ENCODE assay signal across 10 mouse cellular contexts in the genomic region with DNA sequence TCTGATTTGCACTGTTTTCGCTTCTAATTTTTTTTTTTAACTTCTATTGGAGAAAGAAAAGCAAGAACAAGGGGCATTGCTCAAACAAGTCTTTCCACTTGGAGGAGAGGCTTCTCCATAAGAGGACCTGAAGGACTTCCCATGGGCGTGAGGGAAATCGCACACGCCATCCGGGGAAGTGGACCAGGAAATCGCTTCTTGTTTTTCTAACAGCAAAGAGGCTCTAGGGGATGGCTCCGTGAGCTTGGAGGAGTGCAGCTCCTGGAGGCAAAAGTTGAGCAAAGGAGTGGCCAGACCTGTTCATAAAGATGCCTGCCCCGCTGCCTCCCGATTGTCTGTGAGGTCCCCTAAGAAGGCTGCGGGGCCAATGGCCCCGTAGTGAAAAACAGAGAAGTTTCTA. TPM values are rescaled to one million over a fixed set of nuclear protein-coding genes. Genes with fewer than 3 reads are reported as not detected.
DNase-seq lines count a peak whose midpoint lies in the region; ATAC-seq and TF ChIP-seq lines count a peak whose summit lies in the region.
"Had no signal": no experiment of that assay in that cellular context is flagged by ENCODE, and none has a peak within 500 bp of the region (broad histone marks: within the 10 kb centered on the region; RNA-seq: fewer than 3 reads in every experiment).

No protein-coding gene starts in this region.

- no peak for TF ChIP-seq EP300 in liver, postnatal 0 days (IDR thresholded peaks at IDR 0.05; ENCODE audit: low read depth)
- no peak for TF ChIP-seq EP300 in stomach, postnatal 0 days (optimal IDR thresholded peaks at IDR 0.05)

- no peaks in the 10 kb centered on the region for H3K27me3 ChIP-seq in liver, postnatal 0 days (ENCODE audit: insufficient read depth, low read length)
- no peaks in the 10 kb centered on the region for H3K27me3 ChIP-seq in liver, embryonic 11.5 days (replicated peaks; ENCODE audit: control insufficient read depth, insufficient read depth, low read length)
- no peaks in the 10 kb centered on the region for H3K27me3 ChIP-seq in heart, embryonic 13.5 days (replicated peaks)
- no peaks in the 10 kb centered on the region for H3K27me3 ChIP-seq in stomach, postnatal 0 days (ENCODE audit: control insufficient read depth, insufficient read depth, low read length)

- no peak for DNase-seq in liver, postnatal 0 days
- no peak for DNase-seq in liver, embryonic 11.5 days (ENCODE audit: low spot score)
- DNase-seq in lung, adult 18-20 months: peak; percentile 71 to 80
- no peak for DNase-seq in stomach, postnatal 0 days (ENCODE audit: low spot score)
- no peak for DNase-seq in neural tube, embryonic 10.5 days (ENCODE audit: extremely low spot score, low spot score)
- no peak for DNase-seq in layer of hippocampus, adult 8-10 months (ENCODE audit: low spot score in 2 of 2)
- DNase-seq: embryo, embryonic 11 days; retina, postnatal 1 day had no signal

- H3K9ac ChIP-seq in liver, postnatal 0 days (replicated peaks): no peak overlapping the region
- H3K9ac ChIP-seq in liver, embryonic 11.5 days (ENCODE audit: low read depth, low read length): no peak overlapping the region
- H3K9ac ChIP-seq in heart, embryonic 13.5 days: peak overlapping the region; percentile 33
- H3K9ac ChIP-seq in stomach, postnatal 0 days (ENCODE audit: low read length): no peak overlapping the region

- no peak for TF ChIP-seq CTCF in liver, postnatal 0 days (IDR thresholded peaks at IDR 0.05; ENCODE audit: low read depth)
- no peak for TF ChIP-seq CTCF in stomach, postnatal 0 days (IDR thresholded peaks at IDR 0.05; ENCODE audit: low read depth)

- no peaks in the 10 kb centered on the region for H3K9me3 ChIP-seq in liver, postnatal 0 days (ENCODE audit: low read length)
- H3K9me3 ChIP-seq in liver, embryonic 11.5 days (ENCODE audit: control insufficient read depth, low read length): no peaks in the 10 kb centered on the region
- H3K9me3 ChIP-seq in heart, embryonic 13.5 days: no peaks in the 10 kb centered on the region
- no peaks in the 10 kb centered on the region for H3K9me3 ChIP-seq in stomach, postnatal 0 days (ENCODE audit: control insufficient read depth, low read length)

- no peak overlapping the region for H3K4me2 ChIP-seq in liver, postnatal 0 days (ENCODE audit: low read depth, low read length)
- no peak overlapping the region for H3K4me2 ChIP-seq in liver, embryonic 11.5 days
- H3K4me2 ChIP-seq in heart, embryonic 13.5 days: peak overlapping the region; percentile 47
- no peak overlapping the region; the same call in 1 of the 2 replicates for H3K4me2 ChIP-seq in stomach, postnatal 0 days (replicated peaks; ENCODE audit: low read depth)

- no peak overlapping the region for H3K4me3 ChIP-seq in liver, postnatal 0 days (ENCODE audit: low read depth, low read length)
- H3K4me3 ChIP-seq in liver, embryonic 11.5 days (ENCODE audit: low read depth, low read length): no peak overlapping the region
- peak overlapping the region; percentile 37 for H3K4me3 ChIP-seq in heart, embryonic 13.5 days
- peak overlapping the region; percentile 16; the same call in 1 of the 2 replicates for H3K4me3 ChIP-seq in stomach, postnatal 0 days (ENCODE audit: low read depth, low read length)

- ATAC-seq in liver, postnatal 0 days: no peak
- ATAC-seq in liver, embryonic 11.5 days (replicated peaks; ENCODE audit: low FRiP score): no peak
- no peak for ATAC-seq in heart, embryonic 13.5 days (ENCODE audit: extremely low read depth, insufficient number of reproducible peaks, low FRiP score, low TSS enrichment)
- ATAC-seq in stomach, postnatal 0 days (ENCODE audit: low FRiP score, low TSS enrichment): no peak

- H3K36me3 ChIP-seq in liver, postnatal 0 days (replicated peaks; ENCODE audit: insufficient read depth, low read length): no peaks in the 10 kb centered on the region
- H3K36me3 ChIP-seq in liver, embryonic 11.5 days (ENCODE audit: control insufficient read depth, insufficient read depth, low read length): no peaks in the 10 kb centered on the region
- no peaks in the 10 kb centered on the region for H3K36me3 ChIP-seq in heart, embryonic 13.5 days
- no peaks in the 10 kb centered on the region for H3K36me3 ChIP-seq in stomach, postnatal 0 days (ENCODE audit: control insufficient read depth, insufficient read depth, low read length)
- H3K36me3 ChIP-seq: G1E had no signal

- WGBS in liver, postnatal 0 days (ENCODE audit: insufficient replicate concordance): 78% methylated on average over 11 of the region's 11 CpGs
- 84% methylated on average over 11 of the region's 11 CpGs for WGBS in liver, embryonic 11.5 days
- WGBS in heart, embryonic 13.5 days: 68% methylated on average over 11 of the region's 11 CpGs
- 74% methylated on average over 11 of the region's 11 CpGs for WGBS in stomach, postnatal 0 days

- peaks cover 6% of the 10 kb centered on the region; the same call in 1 of the 2 replicates for H3K4me1 ChIP-seq in liver, postnatal 0 days (ENCODE audit: insufficient read depth)
- 0 out of 2 replicates have a peak, but pooled peaks cover 4% of the 10 kb centered on the region for H3K4me1 ChIP-seq in liver, embryonic 11.5 days (replicated peaks; ENCODE audit: control insufficient read depth, insufficient read depth, low read length)
- H3K4me1 ChIP-seq in heart, embryonic 13.5 days: peaks cover 24% of the 10 kb centered on the region
- no peaks in the 10 kb centered on the region for H3K4me1 ChIP-seq in stomach, postnatal 0 days (replicated peaks; ENCODE audit: control insufficient read depth, insufficient read depth)

- peak overlapping the region; percentile 5; the same call in 1 of the 2 replicates for H3K27ac ChIP-seq in liver, postnatal 0 days (ENCODE audit: low read depth)
- H3K27ac ChIP-seq in liver, embryonic 11.5 days (ENCODE audit: low read depth, low read length): no peak overlapping the region
- H3K27ac ChIP-seq in heart, embryonic 13.5 days (replicated peaks): peak overlapping the region; percentile 50
- no peak overlapping the region for H3K27ac ChIP-seq in stomach, postnatal 0 days (replicated peaks)

RNA-seq across cellular contexts. Expression of a gene that starts 29.0 kb away (rescaled TPM):
- polyA plus RNA-seq in liver, postnatal 0 days (2015; fragmentation: Nextera tagmentation; extraction: Ambion mirVana): 2.5 and 3.5 TPM in 2 replicates
- 9.3 and 9.4 TPM in 2 replicates for polyA plus RNA-seq in liver, embryonic 11.5 days (2014; fragmentation: Nextera tagmentation; extraction: Ambion mirVana)
- 17.4 and 18.7 TPM in 2 replicates for polyA plus RNA-seq in heart, embryonic 13.5 days (2015; fragmentation: Nextera tagmentation; extraction: Ambion mirVana)
- polyA plus RNA-seq in stomach, postnatal 0 days (2015; fragmentation: Nextera tagmentation; extraction: Ambion mirVana): 3.2 and 3.6 TPM in 2 replicates
- total RNA-seq in layer of hippocampus, adult 8-10 months (2022): 10 to 100 TPM; 32.6 to 36.4 (median 34.1) TPM
- polyA plus RNA-seq: G1E had no signal

Comparison
In these comparisons a context has a peak if more than half of its experiments do, and no peak if none do; other contexts are left out.
1. H3K27ac ChIP-seq: peak in liver, postnatal 0 days (single experiment) and heart, embryonic 13.5 days (single experiment); none in liver, embryonic 11.5 days (single experiment) and stomach, postnatal 0 days (single experiment).
2. DNase-seq: peak in lung, adult 18-20 months (2 of 2); none in liver, postnatal 0 days (single experiment), liver, embryonic 11.5 days (single experiment), stomach, postnatal 0 days (single experiment), neural tube, embryonic 10.5 days (single experiment) and layer of hippocampus, adult 8-10 months (0 of 2).
3. H3K4me3 ChIP-seq: peak in heart, embryonic 13.5 days (single experiment) and stomach, postnatal 0 days (single experiment); none in liver, postnatal 0 days (single experiment) and liver, embryonic 11.5 days (single experiment).